Mouse (Mus musculus) left cerebral cortex, postnatal 4 days (tissue): ENCODE measurements around the gene Coq5. TPM values are rescaled to one million over a fixed set of nuclear protein-coding genes. Genes with fewer than 3 reads are reported as not detected.

Experiments
- DNase-seq: peaks from one replicate; pipeline ENCODE4 v3.0.0-alpha.2; 2022
- intact Hi-C: fragments of 180-260 bp; cut with DNase I; formaldehyde crosslinking; loops from one replicate; pipeline ENCODE4 v1.15.1; 2025
- total RNA-seq, 2 experiments: library from RNA; stranded (reverse); gene quantifications; 2 replicates each; pipeline ENCODE4 v1.2.3; 2021

Gene Coq5
- total RNA-seq, result 10 to 100 TPM; 29.7 to 33.8 TPM

DNA sequence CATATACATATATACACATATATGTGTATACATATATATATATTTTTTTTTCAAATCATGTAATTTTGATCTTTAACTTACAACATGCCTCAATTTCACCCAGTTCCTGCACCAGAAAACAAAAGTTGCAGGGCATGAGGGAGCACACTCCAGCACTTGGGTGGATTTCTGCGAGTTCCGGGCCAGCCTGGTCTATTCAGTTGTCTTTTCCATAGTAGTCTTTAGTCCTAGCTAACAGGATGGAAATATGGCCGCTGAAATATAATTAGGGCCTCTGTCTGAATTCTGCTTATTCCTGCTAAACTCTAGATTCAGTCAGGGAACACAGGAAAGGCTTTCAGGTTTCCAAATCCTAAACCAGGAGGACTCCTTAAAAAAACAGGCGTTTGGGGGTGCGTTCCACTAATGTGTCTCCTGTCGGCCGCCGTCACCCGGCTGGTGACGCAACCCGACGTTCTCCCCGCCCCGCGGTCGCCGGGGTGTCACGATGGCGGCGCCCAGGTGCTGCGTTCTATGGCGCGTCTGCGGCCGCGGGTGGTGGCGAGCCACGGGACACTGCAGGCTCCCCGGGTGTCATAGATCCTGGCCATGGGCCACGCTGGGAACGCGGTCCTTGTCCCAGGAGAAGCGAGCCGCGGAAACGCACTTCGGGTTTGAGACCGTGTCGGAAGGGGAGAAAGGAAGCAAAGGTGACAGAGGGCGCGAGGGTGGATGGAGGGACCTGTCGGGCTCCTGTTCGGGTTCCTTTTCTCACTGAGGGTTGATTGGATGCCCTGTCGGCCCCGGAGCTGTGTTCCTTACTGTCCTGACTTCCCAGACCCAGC, at the start of gene Coq5:
Gene Coq5 (plus strand): TSS at position 441 of the 824 bp plus-strand sequence.
- intact Hi-C loops, result no loop called here
- peak; percentile 86 for DNase-seq

- DNase-seq, result no peak
- intact Hi-C loops, result loop anchor here (10.0 kb wide), 1 partner anchor 106 kb away; no protein-coding TSS in a partner anchor
Measured at GRCm38 (mm10) chr5:115230830-115231551, 48.5 kb upstream of the Coq5 start.

- intact Hi-C loops, result loop anchor here (10.0 kb wide), 1 partner anchor 107 kb away; no protein-coding TSS in a partner anchor
Measured at GRCm38 (mm10) chr5:115231552-115232120, 47.8 kb upstream of the Coq5 start.

GRCm38 (mm10) chr5:115232516-115232915, 47.0 kb upstream of the Coq5 start:
- no peak for DNase-seq
- intact Hi-C loops, result loop anchor here (10.0 kb wide), 1 partner anchor 108 kb away; no protein-coding TSS in a partner anchor

More at GRCm38 (mm10) chr5:115231552-115232120, 47.8 kb upstream of the Coq5 start:
- DNase-seq, result no peak

GRCm38 (mm10) chr5:115233031-115233780, 46.3 kb upstream of the Coq5 start:
- DNase-seq, result no peak
- intact Hi-C loops, result loop anchor here (10.0 kb wide), 1 partner anchor 108 kb away; no protein-coding TSS in a partner anchor

DNA sequence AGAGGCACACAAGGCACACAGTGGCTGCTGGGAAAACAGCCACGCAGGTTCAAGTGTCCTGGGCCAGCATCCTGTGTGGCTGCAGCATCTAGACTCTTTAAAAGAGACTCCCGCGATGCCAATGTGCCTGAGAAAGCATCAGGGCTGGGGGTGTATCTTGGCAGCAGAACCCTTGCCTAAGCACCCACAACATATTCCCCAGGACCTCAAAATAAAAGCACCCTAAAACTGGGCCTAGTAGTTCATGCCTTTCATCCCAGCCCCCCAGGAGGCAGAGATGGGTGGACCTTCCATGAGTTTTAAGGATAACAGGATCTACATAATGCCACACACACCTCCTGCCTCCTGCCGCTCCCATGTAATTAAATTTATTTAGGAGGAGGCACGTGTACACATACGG, 44.9 kb upstream of the Coq5 start:
- DNase-seq, result no peak
- intact Hi-C loops, result loop anchor here (10.0 kb wide), 1 partner anchor 110 kb away; no protein-coding TSS in a partner anchor

DNA sequence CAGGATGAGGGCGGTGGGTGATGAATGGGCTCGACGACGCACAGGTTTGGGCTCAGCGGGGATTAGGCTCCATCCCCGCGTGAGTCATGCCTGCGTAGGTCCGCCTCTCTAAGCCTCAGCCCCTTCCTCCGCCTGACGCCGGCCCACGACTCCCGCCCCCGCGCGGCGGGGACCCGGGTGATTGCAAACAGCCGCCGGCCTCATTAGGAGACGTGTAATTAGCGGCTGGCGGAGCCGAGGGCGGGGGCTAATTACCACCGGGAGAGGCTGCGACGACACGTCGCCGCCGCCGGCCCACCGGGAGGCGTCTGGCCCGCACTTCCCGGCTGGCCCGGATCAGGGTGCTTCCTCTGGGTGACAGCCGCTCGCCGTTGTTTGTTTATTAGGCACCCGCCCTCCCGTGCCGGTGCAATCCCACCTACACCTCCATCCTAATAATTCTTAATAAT, 44.1 kb upstream of the Coq5 start:
- intact Hi-C loops, result loop anchor here (5.0 to 10.0 kb wide), 2 partner anchors 43 to 111 kb away; partner anchors contain the start of gene Cabp1

GRCm38 (mm10) chr5:115235786-115236263, 43.6 kb upstream of the Coq5 start, which contains the start of gene Pop5:
TSS of gene Pop5 (plus strand) at chr5:115235836.
- intact Hi-C loops, result loop anchor here (5.0 to 10.0 kb wide), 2 partner anchors 44 to 111 kb away; partner anchors contain the start of gene Cabp1
- peak; percentile 92 for DNase-seq

More for the DNA sequence above, 44.1 kb upstream of the Coq5 start:
- peak; percentile 46 for DNase-seq

DNA sequence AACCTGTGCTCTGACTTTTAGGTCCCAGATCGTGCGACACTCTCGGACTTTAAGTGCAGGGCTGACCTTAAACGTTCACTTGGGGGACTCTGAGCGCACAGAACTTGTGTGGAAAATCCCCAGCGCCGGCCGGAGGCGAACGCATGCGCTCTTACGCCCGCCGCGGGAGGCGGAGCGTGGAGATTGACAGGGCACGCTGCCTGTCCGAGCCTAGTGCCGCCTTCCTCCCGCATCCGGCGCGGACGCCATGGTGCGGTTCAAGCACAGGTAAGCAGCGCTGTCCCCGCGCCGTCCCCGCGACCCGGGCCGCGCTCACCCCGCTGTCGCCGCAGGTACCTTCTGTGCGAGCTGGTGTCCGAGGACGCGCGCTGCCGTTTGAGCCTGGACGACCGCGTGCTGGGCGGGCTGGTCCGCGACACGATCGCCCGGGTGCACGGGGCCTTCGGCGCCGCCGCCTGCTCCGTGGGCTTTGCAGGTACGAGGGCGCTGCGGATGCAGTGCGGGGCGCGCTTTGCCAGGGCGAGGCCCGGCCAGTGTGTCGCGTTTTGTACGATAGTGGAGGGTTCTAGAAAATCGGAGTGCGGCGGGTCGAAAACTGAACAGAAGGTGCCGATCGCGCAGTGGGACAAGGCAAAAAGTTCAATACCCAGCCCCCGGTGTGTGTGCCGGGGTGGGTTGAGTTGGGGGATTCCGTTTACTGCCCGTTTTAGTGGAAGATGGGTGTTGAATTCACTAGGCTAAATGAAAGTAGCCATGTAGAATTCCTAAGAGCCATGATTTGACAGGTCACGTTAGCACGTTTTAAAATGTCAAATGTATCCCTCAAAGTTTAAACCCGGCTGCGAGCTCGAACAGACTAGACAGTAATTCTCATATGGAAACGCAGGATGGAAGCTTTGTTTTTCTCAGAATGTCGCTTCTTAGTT, 41.4 kb upstream of the Coq5 start:
- peak; percentile 89 for DNase-seq
- intact Hi-C loops, result loop anchor here (5.0 to 10.0 kb wide), 2 partner anchors 46 to 113 kb away; partner anchors contain the start of gene Cabp1

GRCm38 (mm10) chr5:115238729-115239195, 40.7 kb upstream of the Coq5 start:
- intact Hi-C loops, result loop anchor here (5.0 to 10.0 kb wide), 2 partner anchors 46 to 114 kb away; partner anchors contain the start of gene Cabp1
- no peak for DNase-seq

- DNase-seq, result no peak
Measured at GRCm38 (mm10) chr5:115240191-115240590, 39.3 kb upstream of the Coq5 start.

GRCm38 (mm10) chr5:115255472-115255871, 24.0 kb upstream of the Coq5 start:
- no peak for DNase-seq
- intact Hi-C loops, result no loop called here

More at GRCm38 (mm10) chr5:115240191-115240590, 39.3 kb upstream of the Coq5 start:
- intact Hi-C loops, result no loop called here

DNA sequence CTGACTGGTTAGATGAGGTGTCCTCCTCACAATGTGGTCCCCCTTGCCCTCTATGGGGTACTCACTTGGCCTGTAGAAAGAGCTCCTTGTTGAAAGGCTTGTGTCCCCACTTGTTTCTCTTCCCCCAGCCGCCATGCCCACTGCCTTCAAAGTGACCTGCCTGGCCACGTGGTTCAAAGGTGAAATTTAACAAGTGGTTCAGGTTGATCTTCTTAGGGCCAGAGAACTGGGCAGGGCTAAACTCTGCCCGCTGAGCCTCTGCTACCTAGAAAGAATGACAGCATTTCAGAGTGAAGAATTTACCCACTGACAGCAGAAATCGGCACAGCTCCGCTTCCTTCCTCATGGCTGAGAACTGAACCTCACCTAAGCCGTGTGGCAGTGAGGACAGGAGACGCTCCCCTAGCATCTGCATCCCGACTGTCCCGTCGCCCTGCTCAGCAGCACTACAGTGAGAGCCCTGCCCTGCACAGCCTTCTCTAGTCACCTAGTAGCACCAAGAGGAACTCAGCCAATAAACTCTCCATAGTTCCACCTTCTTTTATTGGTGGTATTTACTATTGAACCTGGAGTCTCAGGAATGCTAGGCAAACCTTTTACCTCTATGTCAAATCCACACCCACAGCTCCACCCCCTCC, 22.4 kb upstream of the Coq5 start:
- DNase-seq, result no peak
- intact Hi-C loops, result no loop called here

DNA sequence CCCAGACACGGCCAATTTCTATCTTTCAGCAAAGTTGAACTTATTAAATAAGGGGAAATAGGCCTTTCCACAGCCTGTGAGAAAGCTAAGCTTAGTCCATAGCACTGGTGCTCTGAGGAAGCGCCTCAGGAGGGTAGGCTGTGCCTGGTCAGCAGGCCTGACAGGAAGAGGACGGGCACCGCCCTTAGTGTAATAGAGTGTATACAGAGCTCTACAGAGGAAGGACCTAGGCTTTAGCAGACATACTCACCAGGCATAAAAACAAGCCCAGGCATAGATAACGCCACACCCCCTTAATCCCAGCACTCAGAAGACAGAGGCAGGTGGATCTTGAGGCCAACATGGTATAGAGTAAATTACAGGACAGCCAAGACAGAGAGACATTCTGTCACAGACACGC, 19.1 kb upstream of the Coq5 start:
- no peak for DNase-seq
- intact Hi-C loops, result no loop called here

DNA sequence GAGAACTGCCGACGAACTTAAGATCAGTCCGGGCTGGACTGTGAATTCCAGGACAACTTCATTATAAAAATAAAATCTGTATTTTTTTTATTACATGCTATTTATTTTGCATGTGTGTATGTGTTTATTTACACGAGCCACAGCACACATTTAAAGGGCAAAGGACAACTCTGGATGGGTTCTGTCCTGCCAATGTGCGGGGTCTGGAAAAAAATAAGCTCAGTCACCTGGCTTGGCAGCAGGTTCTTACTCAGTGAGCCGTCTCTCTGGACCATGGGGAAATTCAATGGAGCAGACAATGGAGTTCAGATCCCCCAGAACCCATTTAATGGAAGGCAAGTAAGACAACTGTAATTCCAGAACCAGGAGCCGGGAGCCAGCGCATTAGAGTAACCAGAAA, 18.3 kb upstream of the Coq5 start:
- no peak for DNase-seq
- intact Hi-C loops, result no loop called here

GRCm38 (mm10) chr5:115261880-115262279, 17.6 kb upstream of the Coq5 start:
- no peak for DNase-seq
- intact Hi-C loops, result no loop called here

DNA sequence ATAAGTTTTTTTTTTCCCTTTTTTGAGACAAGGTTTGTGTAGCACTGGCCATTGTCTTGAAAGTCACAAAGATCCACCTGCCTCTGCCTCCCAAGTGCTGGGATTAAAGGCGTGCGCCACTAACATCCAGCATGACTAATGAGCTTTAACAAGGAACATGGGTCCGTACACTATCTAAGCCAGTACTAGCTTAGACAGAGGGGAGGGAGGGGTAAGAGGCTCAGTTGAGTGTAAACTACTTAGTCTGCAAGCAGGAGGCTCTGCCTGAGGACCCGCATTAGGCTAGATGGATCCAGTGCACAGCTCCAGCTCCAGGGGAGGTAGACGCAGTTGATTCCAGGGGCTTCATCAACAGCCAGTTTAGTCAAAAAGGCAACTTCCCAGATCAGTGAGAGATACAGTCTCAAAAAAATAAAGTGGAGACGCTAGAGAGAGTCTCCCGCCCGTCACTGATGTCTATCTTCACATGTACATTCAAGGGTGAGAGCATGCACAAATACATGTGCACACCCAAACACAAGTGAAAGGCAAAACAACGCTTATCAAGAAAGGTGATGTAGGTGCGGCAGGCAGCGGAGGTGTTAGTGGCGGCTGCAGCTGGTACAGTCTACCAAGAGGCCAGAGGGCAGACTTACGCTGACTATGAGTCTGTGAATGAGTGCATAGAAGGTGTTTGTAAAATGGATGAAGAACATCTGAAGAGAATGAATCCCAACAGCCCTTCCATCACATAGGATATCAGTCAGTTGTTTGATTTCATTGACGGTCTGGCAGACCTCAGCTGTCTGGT, 16.8 kb upstream of the Coq5 start:
- intact Hi-C loops, result no loop called here
- no peak for DNase-seq
